Mouse (Mus musculus) testis, adult 2 months (tissue): ENCODE measurements around the gene Il15. TPM values are rescaled to one million over a fixed set of nuclear protein-coding genes. Genes with fewer than 3 reads are reported as not detected.

Experiments used
- H3K27ac ChIP-seq: fragments of 200-500 bp; 2 replicates; pipeline ENCODE4 v1.5.1; 2012; ENCODE audit warnings: low read depth, low read length; ENCODE audit not compliant: control insufficient read depth, insufficient read depth
- H3K27me3 ChIP-seq: fragments of 200-500 bp; 2 replicates; pipeline ENCODE4 v1.6.1; 2012; ENCODE audit warnings: mild to moderate bottlenecking, low read length, moderate library complexity; ENCODE audit not compliant: control insufficient read depth, insufficient read depth
- H3K36me3 ChIP-seq: fragments of 200-500 bp; 2 replicates; pipeline ENCODE4 v1.6.1; 2012; ENCODE audit warnings: mild to moderate bottlenecking, low read length; ENCODE audit not compliant: control insufficient read depth, insufficient read depth
- H3K4me1 ChIP-seq: fragments of 200-500 bp; 2 replicates; pipeline ENCODE4 v1.6.1; 2012; ENCODE audit warnings: low read length; ENCODE audit not compliant: control insufficient read depth, insufficient read depth
- H3K4me3 ChIP-seq: fragments of 200-500 bp; 2 replicates; pipeline ENCODE4 v1.5.1; 2012; ENCODE audit warnings: low read depth, mild to moderate bottlenecking, low read length, moderate library complexity, mixed read lengths; ENCODE audit not compliant: control insufficient read depth
- CTCF ChIP-seq: fragments of 200-500 bp; IDR thresholded peaks from 2 replicates; pipeline ENCODE4 v1.5.1; 2012; ENCODE audit warnings: low read depth, mild to moderate bottlenecking, inconsistent platforms, low read length, moderate library complexity; ENCODE audit not compliant: control insufficient read depth, insufficient read depth, insufficient replicate concordance
- POLR2A ChIP-seq: fragments of 200-500 bp; IDR thresholded peaks from 2 replicates; pipeline ENCODE4 v1.6.1; 2012; ENCODE audit warnings: low read depth, mild to moderate bottlenecking, inconsistent platforms, low read length, moderate library complexity; ENCODE audit not compliant: control insufficient read depth
- polyA plus RNA-seq: library from polyadenylated mRNA; depleted of rRNA; stranded (reverse); fragments of >200 nt; gene quantifications from 2 replicates; pipeline ENCODE4 v1.2.3, GENCODE M21; 2012

The Il15 gene
- polyA plus RNA-seq, 1 experiment, result 0.42 TPM

- no peak overlapping the region for H3K27ac ChIP-seq
- H3K27me3 ChIP-seq, result no peaks in the 10 kb centered on the region
- no peaks in the 10 kb centered on the region for H3K36me3 ChIP-seq
- TF ChIP-seq CTCF, result no peak
- no peak for TF ChIP-seq POLR2A
- no peak overlapping the region for H3K4me3 ChIP-seq
- no peaks in the 10 kb centered on the region for H3K4me1 ChIP-seq
Observed at GRCm38 (mm10) chr8:82317446-82317845, 85.6 kb downstream of the Il15 start.

GRCm38 (mm10) chr8:82306424-82306823 is 96.6 kb downstream of the Il15 start:
- TF ChIP-seq CTCF (no peak), POLR2A (no peak)
- no peaks in the 10 kb centered on the region for H3K27me3 ChIP-seq
- no peaks in the 10 kb centered on the region for H3K4me1 ChIP-seq
- H3K36me3 ChIP-seq, result no peaks in the 10 kb centered on the region
- no peak overlapping the region for H3K27ac ChIP-seq
- no peak overlapping the region for H3K4me3 ChIP-seq

- Histone ChIP-seq H3K27me3 (no peaks in the 10 kb centered on the region), H3K4me3 (no peak overlapping the region), H3K27ac (no peak overlapping the region), H3K36me3 (no peaks in the 10 kb centered on the region), H3K4me1 (no peaks in the 10 kb centered on the region)
- TF ChIP-seq POLR2A, result no peak
- no peak for TF ChIP-seq CTCF
Observed at GRCm38 (mm10) chr8:82296256-82296655, 106.8 kb downstream of the Il15 start.

GRCm38 (mm10) chr8:82291659-82292058 is 111.4 kb downstream of the Il15 start:
- Histone ChIP-seq H3K27ac (no peak overlapping the region), H3K4me1 (no peaks in the 10 kb centered on the region), H3K27me3 (no peaks in the 10 kb centered on the region), H3K36me3 (no peaks in the 10 kb centered on the region), H3K4me3 (no peak overlapping the region)
- TF ChIP-seq POLR2A (no peak), CTCF (no peak)

- Histone ChIP-seq H3K36me3 (no peaks in the 10 kb centered on the region), H3K27ac (no peak overlapping the region), H3K4me1 (no peaks in the 10 kb centered on the region), H3K4me3 (no peak overlapping the region), H3K27me3 (no peaks in the 10 kb centered on the region)
- TF ChIP-seq CTCF, result no peak
- no peak for TF ChIP-seq POLR2A
Observed at GRCm38 (mm10) chr8:82285866-82286265, 117.2 kb downstream of the Il15 start.

GRCm38 (mm10) chr8:82281995-82282394 is 121.0 kb downstream of the Il15 start:
- Histone ChIP-seq H3K27me3 (no peaks in the 10 kb centered on the region), H3K4me1 (no peaks in the 10 kb centered on the region), H3K36me3 (no peaks in the 10 kb centered on the region), H3K27ac (no peak overlapping the region), H3K4me3 (no peak overlapping the region)
- no peak for TF ChIP-seq POLR2A
